Mouse (Mus musculus): ENCODE results near the gene Aldh1l2.
"Not testable (repeated sequence)": the region's sequence is repeated elsewhere in the genome, so short reads cannot be mapped to it uniquely, and the experiment has no call there.

Gene Aldh1l2

GRCm38 (mm10) chr10:83533910-83534283 lies at the start of gene Aldh1l2:
Gene Aldh1l2, minus strand, starts transcription at chr10:83534140.
- DNase-seq: peak; percentile 43

DNA sequence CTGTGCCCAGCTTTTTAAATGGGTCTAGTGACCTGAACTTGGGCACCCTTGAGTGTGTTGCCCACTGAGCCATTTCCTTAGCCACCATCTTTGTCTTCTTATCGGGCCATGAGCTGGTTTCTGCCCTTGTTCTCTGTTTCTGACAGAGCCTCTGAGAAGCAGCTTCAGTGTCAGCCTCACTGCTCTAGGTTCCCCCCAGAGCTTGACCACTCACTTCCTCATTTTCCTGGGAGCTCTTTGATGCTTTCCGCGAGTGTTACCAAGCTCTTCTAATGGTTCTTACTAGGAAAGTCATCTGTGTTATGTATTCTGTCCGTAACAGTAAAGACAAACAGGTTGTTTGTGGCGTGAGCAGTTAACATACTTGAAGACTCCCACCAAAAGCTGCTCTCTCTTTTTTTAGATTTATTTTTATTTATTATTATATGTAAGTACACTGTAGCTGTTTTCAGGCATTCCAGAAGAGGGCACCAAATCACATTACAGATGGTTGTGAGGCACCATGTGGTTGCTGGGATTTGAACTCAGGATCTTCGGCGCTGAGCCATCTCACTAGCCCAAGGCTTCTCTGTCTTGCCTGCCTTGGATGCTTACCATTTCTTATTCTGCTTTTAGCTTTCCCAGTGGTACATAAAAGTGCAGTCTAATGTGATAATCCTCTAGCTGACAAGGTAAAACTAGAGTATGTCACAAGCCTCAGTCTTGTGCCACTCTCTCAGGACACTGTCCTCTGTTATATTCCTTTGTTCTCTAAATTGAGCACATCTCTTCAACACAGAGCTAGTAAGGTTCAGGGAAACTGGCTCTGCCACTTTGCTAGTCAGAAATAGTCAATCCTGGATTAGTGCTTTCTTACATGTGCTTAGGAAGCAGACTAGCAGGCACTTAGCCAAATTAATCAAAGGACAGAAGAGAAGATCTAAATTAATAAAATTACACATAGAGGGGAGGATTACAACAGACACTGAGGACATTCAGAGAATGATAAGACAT lies 31.8 kb upstream of the Aldh1l2 start:
- DNase-seq: no peak

GRCm38 (mm10) chr10:83563005-83563404 lies 29.1 kb upstream of the Aldh1l2 start:
- DNase-seq: no peak

DNA sequence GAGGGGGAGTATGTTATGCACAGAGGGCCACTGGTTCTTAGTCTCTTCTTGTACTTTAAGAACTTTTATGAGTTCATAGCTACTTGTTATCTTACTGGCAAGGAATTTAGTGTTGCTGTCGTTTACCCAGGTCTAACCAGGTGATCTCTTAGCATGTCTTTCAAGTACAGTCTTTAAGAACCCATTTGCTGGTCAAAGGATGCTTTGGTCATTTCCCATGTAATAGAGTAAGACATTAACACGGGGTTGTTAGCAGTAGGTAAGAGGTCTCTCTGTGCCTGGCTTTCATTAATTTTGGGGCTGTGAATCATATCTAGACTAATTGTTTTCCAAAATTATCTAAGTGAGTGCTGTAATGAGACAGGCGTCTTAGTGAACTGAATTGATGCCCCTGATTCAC lies 11.4 kb upstream of the Aldh1l2 start:
- no peak for DNase-seq

DNA sequence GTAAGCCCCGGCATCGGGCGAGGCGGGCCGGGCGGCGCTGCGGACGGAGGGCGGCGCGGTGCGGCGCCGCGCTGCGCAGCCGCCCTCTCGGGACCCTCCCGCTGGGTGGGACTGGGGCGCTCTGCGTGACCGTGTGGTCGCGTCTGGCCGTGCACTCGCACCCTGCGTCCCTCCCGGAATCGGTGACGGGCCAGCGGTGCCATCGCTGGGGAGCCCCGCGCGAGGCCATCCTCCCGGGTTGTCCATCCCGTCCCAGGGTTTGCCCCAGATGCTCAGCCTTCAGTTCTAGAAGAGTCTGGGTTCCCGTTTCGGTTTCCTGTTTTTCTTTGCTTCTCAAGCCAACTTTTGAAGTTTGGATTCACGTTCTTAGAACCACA lies 10.2 kb upstream of the Aldh1l2 start:
- no peak for DNase-seq

GRCm38 (mm10) chr10:83543439-83544102 lies 9.6 kb upstream of the Aldh1l2 start, which contains the start of gene Washc4:
Gene Washc4, plus strand, starts transcription at chr10:83543752.
- DNase-seq: peak; percentile 97

- DNase-seq: no peak
These were observed 8.3 kb upstream of the Aldh1l2 start for GRCm38 (mm10) chr10:83542241-83542640.

DNA sequence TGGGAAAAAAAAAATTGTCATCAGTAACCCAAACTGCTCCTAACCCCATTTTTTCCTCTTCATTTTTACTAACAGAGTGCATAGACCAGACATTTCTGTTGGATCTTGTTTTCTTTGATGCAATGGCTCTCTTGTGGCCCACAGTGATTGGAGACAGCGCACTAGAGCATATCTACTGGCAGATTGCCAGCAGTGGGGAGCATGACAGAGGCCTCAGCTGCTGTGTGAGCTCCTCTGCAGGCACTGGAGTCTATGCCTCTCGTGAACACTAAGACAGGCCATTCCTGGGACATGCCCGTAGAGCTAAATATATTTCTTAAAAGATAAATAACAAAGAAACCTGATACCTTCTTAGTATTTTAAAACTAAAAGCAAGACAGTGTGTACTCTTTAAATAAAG lies 6.2 kb upstream of the Aldh1l2 start:
- DNase-seq: no peak

DNA sequence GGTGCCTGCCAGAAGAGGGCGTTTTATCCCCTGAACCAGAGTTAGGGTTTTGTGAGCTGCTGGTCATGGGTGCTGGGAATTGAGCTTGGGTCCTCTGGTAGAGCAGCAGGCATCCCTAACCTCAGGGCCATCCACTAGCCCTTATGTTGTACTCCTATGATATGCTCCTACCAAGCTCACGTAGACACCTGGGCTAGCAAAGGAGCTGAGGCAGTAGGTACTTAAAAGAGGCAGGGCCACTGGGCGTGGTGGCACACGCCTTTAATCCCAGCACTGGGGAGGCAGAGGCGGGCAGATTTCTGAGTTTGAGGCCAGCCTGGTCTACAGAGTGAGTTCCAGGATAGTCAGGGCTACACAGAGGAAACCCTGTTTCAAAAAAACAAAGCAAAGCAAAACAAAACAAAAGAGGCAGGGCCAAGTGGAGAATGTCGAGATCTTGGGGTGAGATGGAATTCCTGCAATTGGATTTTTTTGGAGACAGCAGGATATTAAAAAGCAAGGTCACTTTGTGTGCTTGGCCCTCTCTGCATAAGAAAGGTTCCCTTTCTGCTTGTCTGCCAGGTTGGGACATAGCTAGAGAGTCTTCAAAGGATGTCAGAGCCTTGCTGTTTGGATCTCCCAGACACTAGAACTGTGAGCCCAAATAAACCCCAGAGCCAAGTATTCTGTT lies 5.5 kb upstream of the Aldh1l2 start:
- DNase-seq: no peak

- DNase-seq: no peak
These were observed 2.5 kb upstream of the Aldh1l2 start for GRCm38 (mm10) chr10:83536436-83536835.

- peak; percentile 79 for DNase-seq
These were observed 556 bp downstream of the Aldh1l2 start for GRCm38 (mm10) chr10:83533258-83533909.

DNA sequence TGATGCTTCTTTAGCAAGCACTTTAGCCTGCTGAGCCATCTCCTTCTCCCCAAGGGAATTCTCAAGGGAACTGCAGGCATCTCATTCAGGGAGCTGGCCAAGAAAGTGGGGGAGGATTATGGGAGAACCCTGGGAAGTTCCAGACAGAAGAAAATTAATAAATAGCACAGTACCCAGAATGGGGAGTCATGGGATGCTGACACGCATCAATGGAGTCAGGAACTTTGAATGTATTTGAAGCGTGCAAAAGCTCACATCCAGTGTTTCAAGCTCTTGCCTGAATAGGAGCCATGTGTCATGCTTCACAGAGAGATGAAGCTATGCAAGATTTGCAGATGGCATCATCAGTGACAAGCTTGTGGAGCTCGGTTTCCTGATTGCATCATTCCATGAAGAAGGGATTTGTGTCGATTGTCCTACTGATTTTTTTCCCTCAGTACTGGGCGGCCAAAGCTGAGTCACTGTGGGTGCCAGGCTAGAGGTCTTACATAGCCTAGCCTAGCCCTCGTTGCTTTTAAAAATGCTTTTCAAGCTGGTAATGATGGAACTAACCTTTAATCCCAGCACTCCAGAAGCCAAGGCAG lies 3.5 kb downstream of the Aldh1l2 start:
- DNase-seq: no peak

- not testable (repeated sequence) for DNase-seq
These were observed 9.7 kb downstream of the Aldh1l2 start for GRCm38 (mm10) chr10:83524238-83524637.

DNA sequence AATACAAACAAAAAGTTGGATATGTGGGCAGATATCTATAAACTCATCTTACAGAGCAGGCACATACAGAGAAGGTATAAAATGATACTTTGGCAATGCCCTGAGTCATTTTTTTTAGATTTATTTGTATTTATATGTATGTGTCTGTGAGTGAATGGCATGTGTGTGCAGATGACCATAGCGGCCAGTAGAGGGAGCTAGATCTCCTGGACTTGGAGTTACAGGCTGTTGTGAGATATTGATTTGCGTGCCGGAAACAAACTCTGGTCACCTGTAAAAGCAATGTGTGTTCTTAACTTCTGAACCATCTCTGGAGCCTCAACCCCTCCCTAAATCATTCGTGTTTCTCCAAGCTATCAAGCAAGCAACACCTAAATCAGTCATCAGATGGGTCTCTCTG lies 12.9 kb downstream of the Aldh1l2 start:
- no peak for DNase-seq

- no peak for DNase-seq
These were observed 20.2 kb downstream of the Aldh1l2 start for GRCm38 (mm10) chr10:83513736-83514135.

- no peak for DNase-seq
These were observed 22.6 kb downstream of the Aldh1l2 start for GRCm38 (mm10) chr10:83511304-83511703.

DNA sequence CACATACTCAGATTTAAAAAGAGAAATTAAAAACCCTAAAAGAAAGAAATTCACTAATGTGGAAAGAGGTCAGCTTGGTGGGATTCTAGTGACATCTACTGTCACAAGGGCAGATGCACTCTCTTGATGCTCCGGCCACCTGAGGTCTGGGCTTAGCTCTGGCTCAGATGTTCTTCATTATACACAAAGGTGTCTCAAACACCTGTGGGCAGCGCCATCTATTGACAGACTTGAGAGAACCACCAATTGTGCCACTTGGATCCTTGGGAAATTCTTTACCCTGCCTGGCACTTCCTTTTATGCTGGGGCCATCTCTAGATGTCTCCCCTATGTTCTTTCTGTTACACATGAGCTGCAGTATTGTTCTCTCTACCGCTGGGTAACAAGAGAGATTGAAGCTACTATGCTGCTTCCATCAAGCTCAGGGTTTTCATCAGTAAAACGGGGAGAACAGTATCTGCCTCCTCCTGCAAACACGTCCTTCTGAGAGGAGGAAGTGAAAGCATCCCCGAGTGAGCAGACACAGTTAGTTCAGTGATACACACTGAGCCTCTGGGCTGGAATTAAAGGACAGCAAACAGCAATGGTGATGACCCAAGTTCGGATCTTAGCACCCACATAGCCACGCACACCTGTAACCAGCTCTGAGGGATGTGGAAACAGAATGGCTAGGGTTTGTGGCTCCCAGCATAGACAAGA lies 24.8 kb downstream of the Aldh1l2 start:
- no peak for DNase-seq

DNA sequence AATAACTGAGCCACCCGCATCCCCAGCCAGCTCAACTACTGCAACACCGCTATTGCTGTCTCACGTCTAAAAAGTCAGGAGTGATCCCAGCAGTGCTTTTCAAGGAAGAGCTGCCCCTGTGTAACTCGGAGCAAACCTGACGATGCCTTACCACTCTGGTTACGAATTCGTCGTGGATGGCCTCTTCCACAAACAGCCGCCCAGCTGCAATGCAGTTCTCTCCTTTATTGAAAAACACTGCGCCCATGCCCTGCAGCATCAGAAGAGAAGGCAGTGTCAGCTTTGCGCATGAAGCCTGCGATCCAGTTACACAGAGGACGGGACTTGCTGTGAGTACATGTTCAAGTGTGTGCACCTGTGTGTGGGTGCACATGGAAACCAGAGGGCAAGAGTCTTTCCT lies 36.6 kb downstream of the Aldh1l2 start:
- no peak for DNase-seq

DNA sequence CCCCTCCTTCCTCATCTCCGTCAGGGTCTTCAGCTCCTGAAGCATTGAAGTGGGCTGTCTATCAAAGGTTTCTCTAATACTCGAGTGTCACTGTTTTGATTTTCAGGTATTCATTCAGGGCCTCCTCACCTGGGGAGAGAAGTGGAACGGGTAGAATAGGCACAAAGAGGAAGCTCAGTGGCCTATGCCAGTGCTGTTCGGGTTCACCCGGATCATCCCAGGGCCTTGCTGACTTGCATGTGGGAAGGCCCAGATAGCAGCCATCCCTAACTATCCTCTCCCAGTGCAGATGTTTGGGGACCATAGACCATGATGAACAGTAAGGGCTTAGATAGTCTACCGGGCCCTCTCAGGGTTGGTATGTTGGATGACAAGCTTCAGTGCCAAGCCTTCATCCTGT lies 43.4 kb downstream of the Aldh1l2 start:
- no peak for DNase-seq

DNA sequence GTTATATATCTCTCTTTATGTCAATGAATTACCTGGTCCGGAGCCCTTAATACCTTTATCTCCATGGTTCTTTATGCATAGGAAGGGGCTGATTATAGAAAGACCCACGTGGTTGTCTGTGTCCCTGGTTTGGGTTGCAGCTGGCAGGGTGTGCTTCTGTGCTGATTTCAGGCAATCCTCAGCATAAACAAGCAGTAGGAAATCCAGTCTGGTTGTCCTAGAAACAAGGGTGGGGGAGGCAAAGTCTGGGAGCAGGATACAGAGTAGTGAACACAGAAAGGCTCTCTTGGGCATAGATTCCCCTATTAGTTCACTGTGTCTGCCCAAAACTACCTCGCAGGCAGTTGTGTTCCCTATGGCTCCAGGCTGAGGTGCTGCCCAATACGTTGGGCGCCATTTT lies 56.7 kb downstream of the Aldh1l2 start:
- peak; percentile 8 for DNase-seq

DNA sequence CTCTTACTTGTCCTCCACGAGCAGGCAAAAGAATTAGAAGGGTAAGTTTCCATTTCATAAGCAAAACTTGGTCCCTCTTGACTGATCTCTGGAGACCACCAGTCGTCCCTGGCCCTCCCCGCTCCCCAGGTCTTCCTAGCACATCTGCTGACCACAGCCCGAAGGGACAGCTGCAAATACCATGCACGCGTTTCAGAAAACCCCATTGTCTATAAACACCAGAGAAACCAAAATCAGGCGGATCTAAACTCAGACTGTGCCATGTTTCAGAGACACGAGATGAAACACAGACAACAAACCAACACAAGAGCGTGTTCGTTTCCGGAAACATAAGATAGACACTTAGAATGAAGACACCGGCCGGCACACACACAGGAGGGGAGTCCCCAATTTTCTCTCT lies 58.7 kb downstream of the Aldh1l2 start:
- DNase-seq: no peak

DNA sequence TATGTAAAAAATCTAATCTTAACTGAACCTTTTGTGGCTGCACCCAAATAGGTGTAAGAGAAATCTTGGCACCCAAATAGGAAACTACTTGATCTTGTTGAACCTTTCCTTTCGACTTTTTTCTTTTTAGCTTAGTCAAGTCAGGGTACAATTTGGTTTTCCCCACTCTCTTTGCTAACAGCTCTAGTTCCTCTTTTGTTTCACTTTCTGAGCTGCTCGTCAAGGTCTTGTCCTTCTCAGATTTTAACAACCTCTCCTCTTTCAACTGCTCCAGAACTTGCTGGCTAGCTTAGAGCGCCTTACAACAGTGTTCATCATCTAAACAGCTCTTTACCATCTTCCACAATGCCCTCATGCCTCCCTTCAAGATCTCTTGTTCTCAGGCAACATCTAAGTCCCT lies 76.4 kb downstream of the Aldh1l2 start:
- DNase-seq: no peak

Data from right cerebral cortex, postnatal 14 days (tissue).